Mouse (Mus musculus): Measurements from ENCODE around the gene Hyal2. TPM values are rescaled to one million over a fixed set of nuclear protein-coding genes. Genes with fewer than 3 reads are reported as not detected.

Gene Hyal2
- polyA plus RNA-seq, 1 experiment: 34.2 TPM

GRCm38 (mm10) chr9:107538711-107539110, 29.0 kb upstream of the Hyal2 start:
- Histone ChIP-seq H3K36me3 (ENCODE audit: control insufficient read depth, insufficient read depth) (peaks cover 10% of the 10 kb centered on the region), H3K79me2 (ENCODE audit: control insufficient read depth, insufficient read depth) (peaks cover 34% of the 10 kb centered on the region), H3K4me3 (no peak overlapping the region), H3K4me2 (ENCODE audit: low read depth) (no peak overlapping the region), H3K27me3 (ENCODE audit: control insufficient read depth, insufficient read depth, insufficient read length) (no peaks in the 10 kb centered on the region), H3ac (ENCODE audit: control insufficient read depth, insufficient read length) (no peak overlapping the region)
- no peak for TF ChIP-seq TCF3 (IDR thresholded peaks at IDR 0.05; ENCODE audit: insufficient read length, low read depth)
- no peak for TF ChIP-seq POLR2AphosphoS2 (IDR thresholded peaks at IDR 0.05; ENCODE audit: insufficient read length, low read depth)
- no peak for TF ChIP-seq USF1 (IDR thresholded peaks at IDR 0.05; ENCODE audit: low read depth)
- no peak for TF ChIP-seq MAX (IDR thresholded peaks at IDR 0.05; ENCODE audit: low read depth)
- no peak for TF ChIP-seq SRF (IDR thresholded peaks at IDR 0.05; ENCODE audit: control insufficient read depth, insufficient read length, low read depth)
- no peak for TF ChIP-seq TCF12 (IDR thresholded peaks at IDR 0.05; ENCODE audit: insufficient read depth, poor library complexity, severe bottlenecking)
- no peak for TF ChIP-seq REST (IDR thresholded peaks at IDR 0.05; ENCODE audit: insufficient read depth, insufficient read length)
- no peak for TF ChIP-seq CEBPB (IDR thresholded peaks at IDR 0.05; ENCODE audit: insufficient read depth, poor library complexity, severe bottlenecking)
- TF ChIP-seq MYOG (IDR thresholded peaks at IDR 0.05; ENCODE audit: control insufficient read depth in 1 of 3, insufficient read depth in 1 of 3, insufficient read length in 2 of 3, low read depth in 2 of 3): no peak
- no peak for TF ChIP-seq MYOD1 (IDR thresholded peaks at IDR 0.05; ENCODE audit: control insufficient read depth in 1 of 3, insufficient read length in 2 of 3, low read depth in 2 of 3)
- no peak for TF ChIP-seq E2F4 (IDR thresholded peaks at IDR 0.05; ENCODE audit: insufficient read depth)

DNA sequence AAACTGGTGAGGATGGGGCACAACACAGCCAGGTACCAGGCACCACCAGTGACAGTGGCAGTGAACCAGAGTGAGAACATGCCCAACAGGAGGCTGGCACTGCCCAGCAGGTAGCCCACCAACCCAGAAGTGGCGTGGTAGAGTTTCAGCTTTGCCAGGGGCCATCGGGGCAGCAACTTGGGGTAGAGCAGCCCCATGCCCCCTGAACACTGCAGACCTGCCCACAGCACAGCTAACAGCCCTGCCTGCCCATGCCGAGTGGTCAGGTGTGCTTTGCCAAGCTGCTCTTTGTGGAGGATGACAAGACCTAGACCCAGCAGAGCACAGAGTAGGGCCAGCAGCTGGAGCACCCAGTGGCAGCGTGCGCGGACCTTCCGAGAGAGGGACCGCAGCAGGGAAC, 27.8 kb upstream of the Hyal2 start:
- Histone ChIP-seq H3K36me3 (ENCODE audit: control insufficient read depth, insufficient read depth) (peaks cover 10% of the 10 kb centered on the region), H3K27me3 (ENCODE audit: control insufficient read depth, insufficient read depth, insufficient read length) (no peaks in the 10 kb centered on the region), H3K79me2 (ENCODE audit: control insufficient read depth, insufficient read depth) (peaks cover 26% of the 10 kb centered on the region), H3K4me2 (ENCODE audit: low read depth) (no peak overlapping the region), H3ac (ENCODE audit: control insufficient read depth, insufficient read length) (no peak overlapping the region), H3K4me3 (no peak overlapping the region)
- peak; percentile 70 for TF ChIP-seq POLR2AphosphoS2 (IDR thresholded peaks at IDR 0.05; ENCODE audit: insufficient read length, low read depth)
- no peak for TF ChIP-seq E2F4 (IDR thresholded peaks at IDR 0.05; ENCODE audit: insufficient read depth)
- peak; percentile 24 for TF ChIP-seq POLR2A (IDR thresholded peaks at IDR 0.05; ENCODE audit: insufficient read length, low read depth)
- TF ChIP-seq MYOD1 (IDR thresholded peaks at IDR 0.05; ENCODE audit: control insufficient read depth in 1 of 3, insufficient read length in 2 of 3, low read depth in 2 of 3): no peak

GRCm38 (mm10) chr9:107540420-107540819, 27.3 kb upstream of the Hyal2 start:
- TF ChIP-seq MYOD1 (IDR thresholded peaks at IDR 0.05; ENCODE audit: control insufficient read depth in 1 of 3, insufficient read length in 2 of 3, low read depth in 2 of 3): no peak
- no peak for TF ChIP-seq CEBPB (IDR thresholded peaks at IDR 0.05; ENCODE audit: insufficient read depth, poor library complexity, severe bottlenecking)
- no peak for TF ChIP-seq MYOG (IDR thresholded peaks at IDR 0.05; ENCODE audit: control insufficient read depth in 1 of 3, insufficient read depth in 1 of 3, insufficient read length in 2 of 3, low read depth in 2 of 3)
- TF ChIP-seq MAX (IDR thresholded peaks at IDR 0.05; ENCODE audit: low read depth): no peak
- TF ChIP-seq TCF3 (IDR thresholded peaks at IDR 0.05; ENCODE audit: insufficient read length, low read depth): no peak
- Histone ChIP-seq H3ac (ENCODE audit: control insufficient read depth, insufficient read length) (no peak overlapping the region), H3K27me3 (ENCODE audit: control insufficient read depth, insufficient read depth, insufficient read length) (no peaks in the 10 kb centered on the region), H3K79me2 (ENCODE audit: control insufficient read depth, insufficient read depth) (peaks cover 21% of the 10 kb centered on the region), H3K4me3 (no peak overlapping the region), H3K4me2 (ENCODE audit: low read depth) (no peak overlapping the region), H3K36me3 (ENCODE audit: control insufficient read depth, insufficient read depth) (peaks cover 10% of the 10 kb centered on the region)

- peaks cover 15% of the 10 kb centered on the region for H3K79me2 ChIP-seq (ENCODE audit: control insufficient read depth, insufficient read depth)
- no peak for TF ChIP-seq TCF12 (IDR thresholded peaks at IDR 0.05; ENCODE audit: insufficient read depth, poor library complexity, severe bottlenecking)
- TF ChIP-seq POLR2A (IDR thresholded peaks at IDR 0.05; ENCODE audit: insufficient read length, low read depth): no peak
- no peak for TF ChIP-seq POLR2AphosphoS2 (IDR thresholded peaks at IDR 0.05; ENCODE audit: insufficient read length, low read depth)
- no peak for TF ChIP-seq CEBPB (IDR thresholded peaks at IDR 0.05; ENCODE audit: insufficient read depth, poor library complexity, severe bottlenecking)
- TF ChIP-seq TCF3 (IDR thresholded peaks at IDR 0.05; ENCODE audit: insufficient read length, low read depth): no peak
- TF ChIP-seq MYOG (IDR thresholded peaks at IDR 0.05; ENCODE audit: control insufficient read depth in 1 of 3, insufficient read depth in 1 of 3, insufficient read length in 2 of 3, low read depth in 2 of 3): no peak
- no peak for TF ChIP-seq REST (IDR thresholded peaks at IDR 0.05; ENCODE audit: insufficient read depth, insufficient read length)
- TF ChIP-seq USF1 (IDR thresholded peaks at IDR 0.05; ENCODE audit: low read depth): no peak
- no peak for TF ChIP-seq SRF (IDR thresholded peaks at IDR 0.05; ENCODE audit: control insufficient read depth, insufficient read length, low read depth)
- TF ChIP-seq E2F4 (IDR thresholded peaks at IDR 0.05; ENCODE audit: insufficient read depth): no peak
- TF ChIP-seq MYOD1 (IDR thresholded peaks at IDR 0.05; ENCODE audit: control insufficient read depth in 1 of 3, insufficient read length in 2 of 3, low read depth in 2 of 3): no peak
- no peak for TF ChIP-seq MAX (IDR thresholded peaks at IDR 0.05; ENCODE audit: low read depth)
- H3K36me3 ChIP-seq (ENCODE audit: control insufficient read depth, insufficient read depth): peaks cover 10% of the 10 kb centered on the region
- H3ac ChIP-seq (ENCODE audit: control insufficient read depth, insufficient read length): no peak overlapping the region
- no peaks in the 10 kb centered on the region for H3K27me3 ChIP-seq (ENCODE audit: control insufficient read depth, insufficient read depth, insufficient read length)
- H3K4me2 ChIP-seq (ENCODE audit: low read depth): peak overlapping the region; percentile 97
- peak overlapping the region; percentile 76 for H3K4me3 ChIP-seq
These were observed 26.7 kb upstream of the Hyal2 start for GRCm38 (mm10) chr9:107541005-107541404.

DNA sequence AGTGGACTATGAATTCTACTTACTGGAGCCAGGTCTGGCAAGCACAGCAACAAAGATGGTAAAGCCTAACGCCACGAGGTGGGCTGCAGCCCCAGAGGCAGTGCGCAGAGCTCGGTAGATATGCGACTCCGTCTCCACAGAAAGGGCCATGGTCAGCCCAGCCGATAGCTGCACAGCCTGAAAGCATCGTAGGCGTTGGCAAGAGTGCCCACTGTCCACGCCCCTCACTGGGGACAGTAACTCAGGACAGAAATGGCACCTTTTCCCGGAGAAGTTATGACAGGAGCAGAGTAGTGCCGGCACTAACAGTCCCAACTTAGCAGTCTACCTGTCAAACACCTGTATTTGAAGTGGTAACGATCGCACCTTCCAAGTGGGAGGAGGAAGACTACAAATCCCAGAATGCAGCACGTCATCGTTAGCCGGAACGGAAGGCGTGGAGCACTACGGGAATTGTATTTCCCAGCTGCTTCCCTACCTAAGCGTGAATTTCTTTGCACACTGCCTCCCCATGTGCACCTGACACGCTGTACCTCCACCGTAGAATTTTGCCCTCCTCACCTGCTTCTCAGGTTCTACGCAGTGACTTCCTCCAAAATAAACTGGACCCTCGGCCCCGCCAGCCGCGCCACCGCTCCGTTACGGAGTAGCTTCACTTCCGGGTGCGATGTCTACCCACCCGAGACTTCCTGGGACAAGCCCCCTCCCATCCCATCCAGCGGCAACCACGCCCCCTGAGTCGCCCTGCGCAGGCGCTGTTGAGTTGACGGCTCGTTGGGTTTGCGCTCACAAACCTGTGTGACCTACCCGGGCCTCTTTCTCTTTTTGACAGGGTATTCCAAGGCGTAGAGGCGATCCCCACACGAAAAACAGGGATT, 26.0 kb upstream of the Hyal2 start, which contains the start of the genes Cyb561d2 and Nprl2:
Gene Cyb561d2, minus strand, starts transcription at position 720 of the 878 bp plus-strand sequence.
Gene Nprl2, plus strand, starts transcription at position 753 of the 878 bp plus-strand sequence.
- no peak for TF ChIP-seq REST (IDR thresholded peaks at IDR 0.05; ENCODE audit: insufficient read depth, insufficient read length)
- peak; percentile 20 for TF ChIP-seq POLR2AphosphoS2 (IDR thresholded peaks at IDR 0.05; ENCODE audit: insufficient read length, low read depth)
- H3K27me3 ChIP-seq (ENCODE audit: control insufficient read depth, insufficient read depth, insufficient read length): no peaks in the 10 kb centered on the region
- H3K79me2 ChIP-seq (ENCODE audit: control insufficient read depth, insufficient read depth): peaks cover 12% of the 10 kb centered on the region
- H3ac ChIP-seq (ENCODE audit: control insufficient read depth, insufficient read length): peak within 1 kb of the TSS; percentile 24
- H3K36me3 ChIP-seq (ENCODE audit: control insufficient read depth, insufficient read depth): peaks cover 10% of the 10 kb centered on the region
- peak within 1 kb of the TSS; percentile 97 for H3K4me2 ChIP-seq (ENCODE audit: low read depth)
- peak within 1 kb of the TSS; percentile 76 for H3K4me3 ChIP-seq

Measured in myocyte (in vitro differentiated cells).